Mouse (Mus musculus) heart, embryonic 10.5 days (tissue): Measurements from ENCODE around the gene Esyt1. TPM values are rescaled to one million over a fixed set of nuclear protein-coding genes. Genes with fewer than 3 reads are reported as not detected.
A peak's percentile ranks its signal among the peaks of the same experiment; 100 is the strongest.
"Not testable (repeated sequence)": the region's sequence is repeated elsewhere in the genome, so short reads cannot be mapped to it uniquely, and the experiment has no call there.

Experiments
- DNase-seq: peaks from one replicate; pipeline ENCODE4 v3.0.0-alpha.2; 2017; ENCODE audit warnings: low spot score
- H3K27ac ChIP-seq: fragments of 300-500 bp; sonication (generic); 2 replicates; pipeline ENCODE4 v1.5.1; 2016; ENCODE audit warnings: mild to moderate bottlenecking
- H3K27me3 ChIP-seq: fragments of 300-500 bp; sonication (generic); 2 replicates; pipeline ENCODE4 v1.6.1; 2016; ENCODE audit warnings: mild to moderate bottlenecking; ENCODE audit not compliant: poor library complexity, insufficient read depth, severe bottlenecking
- H3K36me3 ChIP-seq: fragments of 300-500 bp; sonication (generic); 2 replicates; pipeline ENCODE4 v1.6.1; 2016; ENCODE audit warnings: mild to moderate bottlenecking, moderate library complexity
- H3K4me1 ChIP-seq: fragments of 300-500 bp; sonication (generic); 2 replicates; pipeline ENCODE4 v1.6.1; 2016; ENCODE audit warnings: mild to moderate bottlenecking
- H3K4me3 ChIP-seq: fragments of 300-500 bp; sonication (generic); 2 replicates; pipeline ENCODE4 v1.5.1; 2016; ENCODE audit warnings: mild to moderate bottlenecking, moderate library complexity
- H3K9me3 ChIP-seq: fragments of 300-500 bp; sonication (generic); 2 replicates; pipeline ENCODE4 v1.6.1; 2016; ENCODE audit warnings: mild to moderate bottlenecking, moderate library complexity
- WGBS: fragments of 180-500 bp; shearing (Covaris S2); methylation state at CpG from one replicate; pipeline ENCODE4 v1.1.7; 2016; 5-methylcytosine and 5-hydroxymethylcytosine counted together
- polyA plus RNA-seq: library from polyadenylated mRNA; unstranded; fragments of >200 nt; fragmentation: Nextera tagmentation; extraction: Ambion mirVana; gene quantifications from 2 replicates; pipeline ENCODE4 v1.2.1, GENCODE M21; 2016

The Esyt1 gene
- polyA plus RNA-seq: 17.8 and 20.3 TPM in 2 replicates

DNA sequence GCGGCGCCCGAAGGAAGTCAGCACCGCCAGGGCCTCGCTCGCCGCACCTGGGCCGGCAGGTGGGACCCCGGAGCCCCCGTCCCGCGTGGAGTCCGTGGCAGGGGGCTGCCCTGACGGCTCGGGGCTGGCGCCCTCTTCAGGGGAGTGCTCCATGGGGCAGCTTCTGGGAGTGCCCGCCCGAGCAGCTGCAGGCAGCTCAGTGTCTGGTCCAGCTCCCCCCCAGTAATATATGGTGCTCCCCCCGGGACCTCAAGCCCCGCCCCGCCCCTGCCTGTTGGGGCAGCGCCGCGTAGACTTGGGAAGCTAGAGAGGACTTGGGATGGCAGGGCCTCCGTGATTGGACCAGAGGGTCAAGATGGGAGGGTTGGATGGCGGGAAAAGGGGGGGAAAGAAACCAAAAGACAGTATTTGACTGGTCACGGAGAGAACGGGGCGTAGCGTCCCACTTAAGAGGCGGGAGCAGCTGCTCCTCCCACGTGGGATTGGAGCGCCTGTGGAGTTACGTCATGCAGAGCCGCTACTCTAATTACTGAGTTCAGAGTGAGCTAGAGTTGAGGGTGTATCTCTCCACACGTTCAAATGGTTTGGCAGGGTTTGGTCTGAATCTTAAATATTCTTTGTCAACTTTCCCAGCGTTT, at the start of gene Esyt1:
Gene Esyt1 (minus strand): TSS at position 201 of the 638 bp plus-strand sequence.
- peak; percentile 99 for DNase-seq
- Histone ChIP-seq H3K4me3 (peak within 1 kb of the TSS; percentile 82), H3K36me3 (peaks cover 16% of the 10 kb centered on the region), H3K4me1 (peaks cover 25% of the 10 kb centered on the region), H3K9me3 (no peaks in the 10 kb centered on the region), H3K27me3 (peaks cover 42% of the 10 kb centered on the region), H3K27ac (peak within 1 kb of the TSS; percentile 86)
- WGBS: under 1% methylated on average over 37 of the region's 37 CpGs

DNA sequence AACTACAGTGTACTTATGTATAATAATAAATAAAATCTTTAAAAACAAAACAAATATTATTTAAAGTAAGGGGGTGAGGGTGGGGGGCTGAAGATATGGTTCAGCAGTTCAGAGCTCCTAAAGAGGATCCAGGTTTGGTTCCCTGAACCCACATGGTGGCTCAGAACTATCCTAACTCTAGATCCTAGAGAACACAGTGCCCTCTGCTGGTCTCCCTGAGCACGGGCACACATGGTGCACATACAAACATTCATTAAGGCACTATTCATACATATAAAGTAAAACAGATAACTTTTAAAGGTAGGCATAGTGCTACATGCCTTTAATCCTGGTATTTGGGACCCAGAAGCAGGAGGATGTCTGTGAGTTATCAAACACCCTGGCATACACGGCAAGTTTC, 49.4 kb upstream of the Esyt1 start:
- WGBS: 95% methylated on average over 2 of the region's 2 CpGs
- no peak overlapping the region for H3K27ac ChIP-seq
- H3K4me3 ChIP-seq: no peak overlapping the region
- peaks cover 32% of the 10 kb centered on the region for H3K36me3 ChIP-seq
- no peaks in the 10 kb centered on the region for H3K9me3 ChIP-seq
- DNase-seq: no peak
- peaks cover 11% of the 10 kb centered on the region; the same call in 1 of the 2 replicates for H3K27me3 ChIP-seq
- 0 out of 2 replicates have a peak, but pooled peaks cover 3% of the 10 kb centered on the region for H3K4me1 ChIP-seq

DNA sequence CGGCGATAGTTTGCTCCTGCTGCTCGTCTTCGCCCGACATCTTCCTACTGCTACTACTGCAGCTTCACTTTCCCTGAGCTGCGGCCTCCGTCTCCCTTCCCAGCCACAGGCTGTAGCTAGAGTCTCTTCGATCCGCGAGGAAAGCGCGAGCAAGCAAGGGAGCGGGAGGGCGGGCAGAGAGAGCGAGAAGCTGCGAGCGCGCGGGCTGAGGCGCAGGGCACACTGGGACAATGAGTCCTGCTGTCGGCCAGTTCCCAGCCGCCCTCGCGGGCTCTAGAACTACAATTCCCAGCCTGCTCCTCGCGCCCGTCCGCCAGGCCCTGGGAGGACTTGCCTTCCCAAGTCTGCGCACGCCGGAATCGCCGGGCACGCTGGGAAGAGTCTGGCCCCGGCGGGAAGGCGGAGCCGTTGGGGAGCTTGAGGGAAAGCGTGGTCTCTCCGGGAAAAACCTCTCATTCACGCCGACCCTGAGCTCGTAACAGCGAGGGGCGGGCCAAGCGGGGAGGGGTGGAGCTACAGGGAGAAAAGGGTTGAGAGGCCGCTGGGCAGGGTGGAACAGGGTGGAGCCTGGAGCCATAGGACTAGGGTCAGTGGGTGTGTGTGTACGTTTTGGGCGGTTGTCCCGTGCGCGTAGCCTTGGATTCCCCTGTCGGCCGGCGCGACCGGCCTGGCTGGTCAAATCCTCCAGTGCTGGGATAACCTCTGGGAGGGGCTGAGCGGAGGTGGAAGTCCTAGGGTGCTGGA, 40.3 kb upstream of the Esyt1 start, which contains the start of gene Pa2g4:
Gene Pa2g4 (minus strand): TSS at position 200 of the 744 bp plus-strand sequence.
- H3K36me3 ChIP-seq: peaks cover 37% of the 10 kb centered on the region
- H3K9me3 ChIP-seq: no peaks in the 10 kb centered on the region
- peak; percentile 100 for DNase-seq
- 0 out of 2 replicates have a peak, but pooled peaks cover 2% of the 10 kb centered on the region for H3K27me3 ChIP-seq
- H3K4me3 ChIP-seq: peak within 1 kb of the TSS; percentile 87
- under 1% methylated on average over 58 of the region's 58 CpGs for WGBS
- peaks cover 16% of the 10 kb centered on the region for H3K4me1 ChIP-seq
- peak within 1 kb of the TSS; percentile 92 for H3K27ac ChIP-seq

DNA sequence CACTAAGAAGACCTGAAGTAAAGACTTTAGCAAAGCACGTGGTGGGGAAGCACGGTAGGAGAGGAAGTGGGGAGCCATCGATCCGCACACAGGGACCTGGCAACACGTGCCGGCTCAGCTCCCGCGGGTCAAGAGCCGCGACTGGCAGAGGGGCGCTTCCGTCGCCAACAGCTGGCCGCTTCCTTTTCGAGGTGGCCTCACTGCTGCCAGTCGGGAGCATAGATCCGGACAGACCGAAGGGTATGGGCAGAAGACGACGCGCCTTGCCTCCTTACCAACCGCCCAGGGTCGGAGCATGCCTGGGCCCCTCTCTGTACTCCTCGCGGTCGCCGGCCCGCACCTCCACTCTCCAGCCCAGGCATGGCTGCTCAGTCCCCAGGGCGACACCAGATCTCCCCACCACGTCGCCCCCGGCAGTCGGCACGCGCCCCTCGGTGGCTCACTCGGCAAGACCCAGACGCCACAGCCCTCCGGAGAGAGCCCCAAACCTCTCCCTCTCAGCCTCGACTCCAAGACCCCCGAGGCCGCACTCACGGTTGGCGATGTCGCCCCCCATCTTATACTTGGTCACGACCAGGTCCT, 39.6 kb upstream of the Esyt1 start:
- WGBS: under 1% methylated on average over 46 of the region's 46 CpGs
- no peak for DNase-seq

DNA sequence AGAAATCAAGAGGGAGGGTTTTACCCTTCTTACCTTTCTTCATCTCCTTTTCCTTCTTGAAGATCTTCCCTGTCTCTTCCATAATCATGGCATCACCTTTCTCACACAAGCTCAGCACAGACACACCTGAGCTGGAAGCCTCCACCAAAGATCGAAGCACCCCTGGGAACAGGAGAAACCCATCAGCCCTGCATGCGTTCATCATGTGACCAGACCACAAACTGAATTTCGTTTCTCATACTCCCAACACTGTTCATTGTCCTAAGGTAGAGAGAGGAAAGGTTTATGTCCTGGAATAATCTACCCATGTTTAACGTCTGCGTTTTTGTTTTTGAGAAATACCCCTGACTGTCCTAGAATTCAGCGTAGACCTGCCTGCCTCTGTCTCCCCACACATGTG, 37.9 kb upstream of the Esyt1 start:
- 87% methylated on average over 6 of the region's 6 CpGs for WGBS

More for the DNA sequence above, 39.6 kb upstream of the Esyt1 start:
- no peaks in the 10 kb centered on the region for H3K27me3 ChIP-seq
- H3K27ac ChIP-seq: peak overlapping the region; percentile 92
- peaks cover 41% of the 10 kb centered on the region for H3K36me3 ChIP-seq
- H3K9me3 ChIP-seq: no peaks in the 10 kb centered on the region
- H3K4me1 ChIP-seq: peaks cover 16% of the 10 kb centered on the region
- peak overlapping the region; percentile 87 for H3K4me3 ChIP-seq

DNA sequence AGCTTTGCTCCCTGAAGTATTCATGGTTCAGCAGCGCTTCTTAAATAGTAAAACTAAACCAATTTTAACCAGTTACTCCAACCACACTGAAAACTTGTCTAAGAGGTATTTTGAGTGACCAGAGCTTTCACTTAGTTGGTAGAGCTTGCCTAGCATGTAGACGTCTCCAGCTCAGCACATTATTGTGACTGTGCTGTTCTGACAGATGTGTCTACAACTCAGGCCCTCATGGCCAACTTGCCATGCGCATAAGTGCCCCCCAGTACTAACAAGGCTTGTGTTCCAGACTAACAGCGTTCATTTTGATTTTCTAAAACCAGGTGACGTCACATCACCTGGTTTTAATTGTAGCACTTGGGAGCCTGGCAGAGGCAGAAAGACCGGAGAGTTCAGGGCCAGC, 31.3 kb upstream of the Esyt1 start:
- Histone ChIP-seq H3K27me3 (no peaks in the 10 kb centered on the region), H3K4me1 (no peaks in the 10 kb centered on the region), H3K9me3 (no peaks in the 10 kb centered on the region), H3K36me3 (peaks cover 52% of the 10 kb centered on the region), H3K27ac (no peak overlapping the region), H3K4me3 (no peak overlapping the region)
- 85% methylated on average over 6 of the region's 6 CpGs for WGBS
- DNase-seq: no peak

More for the DNA sequence above, 37.9 kb upstream of the Esyt1 start:
- DNase-seq: no peak
- Histone ChIP-seq H3K27me3 (no peaks in the 10 kb centered on the region), H3K9me3 (no peaks in the 10 kb centered on the region), H3K36me3 (peaks cover 55% of the 10 kb centered on the region), H3K27ac (no peak overlapping the region), H3K4me3 (no peak overlapping the region), H3K4me1 (peaks cover 16% of the 10 kb centered on the region)

DNA sequence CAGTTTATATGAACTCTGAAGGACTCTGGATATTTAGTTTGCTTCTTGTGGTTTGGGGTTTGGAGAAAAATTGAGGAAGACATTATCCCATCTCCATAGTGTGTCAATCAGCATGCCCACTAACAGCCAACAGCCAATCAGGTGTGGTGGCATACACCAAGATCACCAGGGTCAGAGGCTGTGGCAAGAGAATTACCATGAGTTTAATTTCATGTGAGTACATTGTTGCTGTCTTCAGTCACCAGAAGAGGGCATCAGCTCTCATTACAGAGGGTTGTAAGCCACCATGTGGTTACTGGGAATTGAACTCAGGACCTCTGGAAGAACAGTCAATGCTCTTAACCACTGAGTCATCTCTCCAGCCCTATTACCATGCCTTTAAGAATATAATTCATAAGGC, 30.6 kb upstream of the Esyt1 start:
- Histone ChIP-seq H3K4me1 (no peaks in the 10 kb centered on the region), H3K27me3 (no peaks in the 10 kb centered on the region), H3K9me3 (no peaks in the 10 kb centered on the region), H3K4me3 (no peak overlapping the region), H3K27ac (no peak overlapping the region), H3K36me3 (peaks cover 45% of the 10 kb centered on the region)
- no peak for DNase-seq

DNA sequence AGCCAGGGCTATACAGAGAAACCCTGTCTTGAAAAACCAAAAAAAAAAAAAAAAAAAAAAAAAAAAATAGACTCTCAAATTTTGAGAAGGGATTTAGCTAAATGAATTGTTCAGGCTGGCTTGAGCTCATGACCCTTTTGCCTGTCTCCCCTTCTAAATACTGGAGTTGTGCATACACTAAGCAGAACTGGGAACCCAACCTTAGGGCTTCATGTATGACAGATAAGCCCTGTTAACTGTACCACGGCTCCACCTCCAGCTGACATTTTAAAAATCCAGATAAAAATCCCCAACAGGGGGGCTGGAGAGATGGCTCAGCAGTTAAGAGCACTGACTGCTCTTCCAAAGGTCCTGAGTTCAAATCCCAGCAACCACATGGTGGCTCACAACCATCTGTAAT, 29.9 kb upstream of the Esyt1 start:
- H3K4me1 ChIP-seq, H3K9me3 ChIP-seq, DNase-seq, H3K27me3 ChIP-seq, H3K4me3 ChIP-seq, H3K27ac ChIP-seq: not testable (repeated sequence)
- WGBS: 73% methylated on average over 1 of the region's 1 CpGs
- peaks cover 38% of the 10 kb centered on the region for H3K36me3 ChIP-seq

DNA sequence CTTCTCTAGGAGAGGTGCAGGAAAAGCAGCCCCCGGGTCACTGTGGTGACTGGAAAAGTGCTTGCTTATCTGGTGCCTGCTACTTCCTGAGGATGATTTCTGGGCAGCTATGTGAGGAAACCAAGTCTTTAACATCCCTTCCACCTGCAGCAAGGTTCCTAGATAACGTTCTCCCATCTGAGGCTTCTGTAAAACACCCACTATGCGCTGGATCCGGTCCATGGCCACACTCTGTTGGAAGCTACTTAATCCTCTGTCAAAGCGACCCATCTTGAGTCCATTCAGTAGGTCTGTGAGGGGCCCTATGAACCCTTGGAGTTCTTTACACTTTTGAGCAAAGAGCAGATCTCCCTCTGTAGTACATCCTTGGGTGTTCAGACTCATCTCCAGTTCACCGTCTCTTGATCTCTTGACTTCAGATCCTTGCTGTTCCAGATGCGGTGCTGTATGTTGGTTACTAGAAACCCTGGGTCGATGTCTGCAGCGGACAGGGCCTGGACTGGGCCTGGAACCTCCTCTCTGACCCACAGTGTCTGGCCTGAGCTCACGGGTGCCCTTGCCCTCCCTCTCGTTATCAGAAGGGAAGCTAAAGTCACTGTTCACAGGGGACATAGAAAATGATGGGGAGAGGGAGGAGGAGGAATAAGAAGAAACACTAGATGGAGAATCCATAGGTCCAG, 24.6 kb upstream of the Esyt1 start:
- not testable (repeated sequence) for H3K9me3 ChIP-seq, H3K27me3 ChIP-seq, H3K4me1 ChIP-seq, H3K36me3 ChIP-seq, DNase-seq, H3K4me3 ChIP-seq
- H3K27ac ChIP-seq: 0 out of 2 replicates have a peak overlapping the region, but pooled peaks have one; percentile 62
- 79% methylated on average over 11 of the region's 11 CpGs for WGBS

DNA sequence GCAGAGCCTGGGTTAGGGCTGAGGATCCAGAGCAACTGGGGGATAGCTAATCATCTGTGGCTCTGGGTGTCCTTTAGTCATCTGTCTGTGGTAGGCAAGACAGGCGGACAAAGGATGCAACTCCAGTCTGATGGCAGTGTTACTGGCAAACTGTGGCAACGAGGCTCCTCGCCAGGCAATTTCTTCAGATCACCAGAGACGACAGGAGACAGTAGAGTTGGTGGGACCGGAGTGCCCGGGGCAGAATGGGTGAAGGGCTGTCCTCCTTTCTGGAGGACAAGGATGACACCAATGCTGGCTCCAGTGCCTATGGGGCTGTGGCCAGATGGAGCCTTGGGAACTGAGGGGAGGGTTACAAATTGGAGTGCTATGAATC, 24.0 kb upstream of the Esyt1 start:
- peak overlapping the region; percentile 62; the same call in 1 of the 2 replicates for H3K27ac ChIP-seq

DNA sequence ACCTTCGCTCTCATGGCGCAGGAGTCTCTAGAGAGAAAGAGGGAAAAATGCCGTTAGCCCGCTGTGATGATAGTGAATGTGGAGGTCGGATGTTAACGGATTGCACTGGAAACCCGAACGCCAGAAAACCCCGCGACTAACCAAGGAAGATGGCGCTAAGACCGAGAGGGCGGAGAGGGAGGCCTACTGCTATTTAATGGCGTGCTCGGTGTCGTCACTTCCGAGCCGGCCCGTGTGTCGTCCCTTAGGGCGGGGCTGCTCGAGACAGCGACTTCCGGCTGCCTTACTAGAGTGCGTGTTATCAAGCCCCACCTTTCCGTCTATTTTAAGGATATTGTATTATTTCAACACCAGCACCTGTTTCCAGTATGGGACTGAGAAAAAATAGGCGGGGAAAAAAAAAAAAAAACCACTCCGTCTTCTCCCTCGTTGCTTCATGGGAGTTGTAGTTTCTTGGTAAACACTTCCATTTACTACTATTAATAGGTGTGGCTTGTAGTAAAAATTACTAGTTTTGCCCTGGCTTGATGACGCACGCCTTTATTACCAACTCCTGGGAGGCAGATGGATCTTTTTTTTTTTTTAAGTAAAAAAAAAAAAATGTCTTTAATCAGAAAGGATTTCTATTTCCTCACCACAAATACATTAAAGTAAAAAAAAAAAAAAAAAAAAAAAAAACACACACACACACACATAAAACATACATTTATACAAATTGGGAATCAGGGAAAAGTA, 23.4 kb upstream of the Esyt1 start, which contains the start of gene Rpl41:
Gene Rpl41 (minus strand): TSS at position 359 of the 735 bp plus-strand sequence.
- Histone ChIP-seq H3K36me3 (peaks cover 17% of the 10 kb centered on the region), H3K4me3 (peak within 1 kb of the TSS; percentile 80), H3K27ac (peak within 1 kb of the TSS; percentile 96), H3K4me1 (peaks cover 4% of the 10 kb centered on the region), H3K9me3 (no peaks in the 10 kb centered on the region), H3K27me3 (no peaks in the 10 kb centered on the region)
- WGBS: under 1% methylated on average over 31 of the region's 31 CpGs
- peak; percentile 98 for DNase-seq

More for the DNA sequence above, 24.0 kb upstream of the Esyt1 start:
- not testable (repeated sequence) for H3K9me3 ChIP-seq, H3K4me1 ChIP-seq, H3K27me3 ChIP-seq
- Histone ChIP-seq H3K4me3 (peak overlapping the region; percentile 22; the same call in 1 of the 2 replicates), H3K36me3 (peaks cover 11% of the 10 kb centered on the region)
- WGBS: 66% methylated on average over 6 of the region's 6 CpGs
- peak; percentile 78 for DNase-seq
